Mouse (Mus musculus) kidney, embryonic 14.5 days (tissue): ENCODE data around the gene Map4k4. TPM values are rescaled to one million over a fixed set of nuclear protein-coding genes. Genes with fewer than 3 reads are reported as not detected.

Source experiments
- ATAC-seq: fragments of 200-750 bp; cut with Nextera tagmentation; 2 replicates; pipeline ENCODE4 v1.8.0; 2017; ENCODE audit warnings: moderate number of reproducible peaks, mild to moderate bottlenecking, moderate TSS enrichment, moderate library complexity; ENCODE audit not compliant: low FRiP score, low TSS enrichment
- H3K27ac ChIP-seq: fragments of 300-500 bp; sonication (generic); 2 replicates; pipeline ENCODE4 v1.5.1; 2014; ENCODE audit warnings: low read depth, mild to moderate bottlenecking, low read length, moderate library complexity, mixed read lengths
- H3K27me3 ChIP-seq: fragments of 300-500 bp; sonication (generic); 2 replicates; pipeline ENCODE4 v1.6.1; 2014; ENCODE audit warnings: mild to moderate bottlenecking, low read length; ENCODE audit not compliant: control insufficient read depth, insufficient read depth
- H3K36me3 ChIP-seq: fragments of 300-500 bp; sonication (generic); 2 replicates; pipeline ENCODE4 v1.6.1; 2014; ENCODE audit warnings: low read length, mixed read lengths; ENCODE audit not compliant: control insufficient read depth, insufficient read depth
- H3K4me1 ChIP-seq: fragments of 300-500 bp; sonication (generic); 2 replicates; pipeline ENCODE4 v1.6.1; 2014; ENCODE audit warnings: low read length, mixed read lengths; ENCODE audit not compliant: control insufficient read depth, insufficient read depth
- H3K4me2 ChIP-seq: fragments of 300-500 bp; sonication (generic); replicated peaks from 2 replicates; pipeline ENCODE4 v1.6.1; 2014; ENCODE audit warnings: low read depth, mild to moderate bottlenecking, low read length
- H3K4me3 ChIP-seq: fragments of 300-500 bp; sonication (generic); 2 replicates; pipeline ENCODE4 v1.5.1; 2014; ENCODE audit warnings: mild to moderate bottlenecking, low read length
- H3K9ac ChIP-seq: fragments of 300-500 bp; sonication (generic); 2 replicates; pipeline ENCODE4 v1.6.1; 2014; ENCODE audit warnings: low read depth, mild to moderate bottlenecking, low read length, moderate library complexity
- H3K9me3 ChIP-seq: fragments of 300-500 bp; sonication (generic); 2 replicates; pipeline ENCODE4 v1.6.1; 2016; ENCODE audit warnings: low read length; ENCODE audit not compliant: control insufficient read depth
- whole genome bisulfite sequencing: fragments of 180-500 bp; shearing (Covaris S2); extraction: QIAGEN DNeasy Blood & Tissue Kit; methylation state at CpG from one replicate; pipeline ENCODE4 v1.1.7; 2014; 5-methylcytosine and 5-hydroxymethylcytosine counted together
- polyA plus RNA-seq: library from polyadenylated mRNA; unstranded; fragments of >200 nt; fragmentation: Nextera tagmentation; extraction: Ambion mirVana; gene quantifications from 2 replicates; pipeline ENCODE4 v1.2.1, GENCODE M21; 2014

Map4k4 gene
- polyA plus RNA-seq, 1 experiment from 2014 or later = 48.2 TPM

DNA sequence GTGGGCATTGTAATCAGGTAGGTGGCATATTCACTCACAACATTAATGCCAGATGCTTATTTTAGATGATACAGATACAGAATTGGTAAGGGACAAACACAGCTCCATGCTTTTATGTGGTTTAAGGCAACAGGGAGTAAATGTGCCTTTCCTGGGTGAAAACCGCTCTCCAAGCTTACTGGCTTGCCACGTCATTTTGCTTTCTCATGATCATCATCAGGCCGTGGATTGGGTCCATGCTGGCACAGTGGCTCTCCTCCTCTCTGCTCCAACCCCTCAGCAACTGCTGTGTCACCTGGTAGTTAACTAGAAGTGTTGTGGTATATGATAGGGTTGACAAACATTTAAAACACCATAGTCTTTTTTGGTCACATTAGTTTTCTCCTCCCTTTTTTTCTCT, 21.3 kb downstream of the Map4k4 start:
- H3K27ac ChIP-seq = no peak overlapping the region
- WGBS = 83% methylated on average over 3 of the region's 3 CpGs

DNA sequence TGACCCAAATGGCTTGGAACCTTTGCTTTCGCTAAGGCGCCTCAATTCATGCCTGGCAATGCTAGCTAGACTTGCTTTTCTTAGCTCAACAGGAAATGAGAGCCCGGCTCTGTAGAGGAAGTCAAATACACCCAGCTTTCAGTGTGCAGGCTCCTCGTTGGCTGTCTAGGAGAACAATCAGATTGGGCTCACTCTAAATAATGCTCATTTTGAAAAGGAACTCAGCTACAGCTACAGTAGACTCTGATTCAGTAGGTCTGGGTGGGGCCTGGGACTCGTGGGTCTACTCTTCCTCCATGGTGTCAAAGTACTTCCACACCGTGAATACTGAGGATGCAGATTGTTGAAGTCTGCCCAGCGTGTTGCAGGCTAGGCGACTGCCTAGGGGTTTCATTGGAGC, 22.0 kb downstream of the Map4k4 start:
- Histone ChIP-seq H3K9ac (no peak overlapping the region), H3K27me3 (no peaks in the 10 kb centered on the region), H3K9me3 (no peaks in the 10 kb centered on the region), H3K4me1 (peaks cover 36% of the 10 kb centered on the region), H3K36me3 (peaks cover 16% of the 10 kb centered on the region; the same call in 1 of the 2 replicates), H3K4me2 (no peak overlapping the region), H3K27ac (peak overlapping the region; percentile 31; the same call in 1 of the 2 replicates), H3K4me3 (no peak overlapping the region)
- ATAC-seq = no peak
- WGBS = 48% methylated on average over 8 of the region's 8 CpGs

More for the DNA sequence above, 21.3 kb downstream of the Map4k4 start:
- peaks cover 16% of the 10 kb centered on the region; the same call in 1 of the 2 replicates for H3K36me3 ChIP-seq
- no peaks in the 10 kb centered on the region for H3K27me3 ChIP-seq
- no peaks in the 10 kb centered on the region for H3K9me3 ChIP-seq
- no peak overlapping the region for H3K9ac ChIP-seq
- H3K4me1 ChIP-seq = peaks cover 36% of the 10 kb centered on the region
- H3K4me3 ChIP-seq = no peak overlapping the region
- H3K4me2 ChIP-seq = no peak overlapping the region
- ATAC-seq = no peak

- WGBS = 33% methylated on average over 15 of the region's 15 CpGs
Observed at GRCm38 (mm10) chr1:39923395-39924337, 23.0 kb downstream of the Map4k4 start.

DNA sequence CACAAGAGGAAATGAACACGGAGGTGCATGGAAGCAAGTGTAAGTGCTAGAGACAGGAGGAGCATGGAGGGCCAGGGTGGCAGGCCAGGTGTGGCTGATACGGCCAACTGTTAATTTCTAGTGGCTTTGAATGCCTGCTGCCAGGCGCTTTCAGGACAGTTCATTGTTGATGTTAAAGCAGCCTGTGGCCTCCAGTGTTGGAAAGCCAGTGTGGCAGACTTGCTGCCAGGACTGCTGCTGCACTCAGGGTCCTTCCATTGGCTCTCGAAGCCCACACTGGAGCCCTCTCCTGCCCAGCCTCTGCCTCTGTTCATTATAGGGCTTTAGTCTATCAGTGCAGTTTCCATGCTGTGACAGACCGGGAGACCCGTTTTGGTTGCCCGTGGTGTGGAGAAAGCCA, 30.3 kb downstream of the Map4k4 start:
- no peaks in the 10 kb centered on the region for H3K9me3 ChIP-seq
- H3K4me1 ChIP-seq = peaks cover 50% of the 10 kb centered on the region
- WGBS = 65% methylated on average over 7 of the region's 7 CpGs
- no peak overlapping the region for H3K4me3 ChIP-seq
- no peak overlapping the region for H3K27ac ChIP-seq
- peaks cover 7% of the 10 kb centered on the region; the same call in 1 of the 2 replicates for H3K36me3 ChIP-seq
- no peak overlapping the region for H3K4me2 ChIP-seq
- ATAC-seq = no peak
- no peak overlapping the region for H3K9ac ChIP-seq
- no peaks in the 10 kb centered on the region for H3K27me3 ChIP-seq

More at GRCm38 (mm10) chr1:39923395-39924337, 23.0 kb downstream of the Map4k4 start:
- ATAC-seq = no peak
- H3K9ac ChIP-seq = no peak overlapping the region
- H3K4me1 ChIP-seq = peaks cover 34% of the 10 kb centered on the region
- H3K4me3 ChIP-seq = no peak overlapping the region
- no peak overlapping the region for H3K4me2 ChIP-seq
- peaks cover 16% of the 10 kb centered on the region; the same call in 1 of the 2 replicates for H3K36me3 ChIP-seq
- H3K27me3 ChIP-seq = no peaks in the 10 kb centered on the region
- H3K27ac ChIP-seq = peak overlapping the region; percentile 31; the same call in 1 of the 2 replicates
- H3K9me3 ChIP-seq = no peaks in the 10 kb centered on the region

DNA sequence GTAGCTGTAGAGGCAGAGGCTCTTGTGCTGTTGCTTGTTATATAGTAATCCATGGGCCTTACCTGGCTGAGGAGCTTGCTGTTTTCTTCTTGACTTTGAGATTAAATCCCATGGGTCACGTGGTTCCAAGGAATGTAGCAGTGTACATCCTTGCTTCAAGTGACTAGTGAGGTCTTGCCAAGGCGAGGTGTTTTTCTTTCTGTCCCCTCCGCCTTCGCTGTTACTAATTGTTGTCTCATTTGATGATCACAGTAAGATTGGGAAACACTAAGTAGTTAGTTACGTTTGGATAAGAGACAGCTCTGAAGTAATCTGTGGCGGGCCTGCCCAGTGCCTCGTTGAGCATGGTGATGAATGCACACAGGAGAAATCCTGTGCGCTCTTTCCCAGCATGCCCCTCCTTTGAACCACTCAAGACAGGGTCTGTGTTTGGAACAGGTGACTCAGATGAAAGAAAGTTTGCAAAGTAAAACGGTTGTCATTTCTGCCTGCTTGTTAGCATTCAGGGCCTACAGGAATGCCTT, 31.6 kb downstream of the Map4k4 start:
- Histone ChIP-seq H3K4me1 (peaks cover 43% of the 10 kb centered on the region), H3K36me3 (0 out of 2 replicates have a peak, but pooled peaks cover 3% of the 10 kb centered on the region), H3K9me3 (no peaks in the 10 kb centered on the region), H3K4me2 (no peak overlapping the region), H3K27me3 (no peaks in the 10 kb centered on the region), H3K4me3 (no peak overlapping the region), H3K9ac (no peak overlapping the region), H3K27ac (no peak overlapping the region)
- WGBS = 60% methylated on average over 9 of the region's 9 CpGs
- ATAC-seq = no peak

DNA sequence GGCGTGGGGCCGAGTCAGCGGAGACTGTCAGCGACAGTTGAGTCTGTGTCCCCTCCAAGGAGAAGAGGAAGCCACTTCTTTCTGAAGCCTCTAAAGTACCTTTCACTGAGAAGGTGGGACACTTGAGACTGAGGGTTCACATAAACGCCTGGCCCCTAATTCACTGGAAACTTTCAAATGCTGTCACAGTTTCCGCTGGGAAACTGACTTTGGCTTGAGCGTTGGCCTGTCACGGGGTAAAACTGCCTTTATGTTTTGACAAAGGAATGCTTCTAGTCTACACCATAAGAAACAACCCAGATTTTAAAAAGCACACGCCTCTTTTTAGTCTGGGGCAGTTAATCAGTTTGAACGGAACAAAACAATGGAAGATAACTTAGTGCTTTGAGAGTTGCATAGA, 32.2 kb downstream of the Map4k4 start:
- no peaks in the 10 kb centered on the region for H3K9me3 ChIP-seq
- H3K36me3 ChIP-seq = 0 out of 2 replicates have a peak, but pooled peaks cover 3% of the 10 kb centered on the region
- no peak overlapping the region for H3K4me3 ChIP-seq
- no peak for ATAC-seq
- no peaks in the 10 kb centered on the region for H3K27me3 ChIP-seq
- no peak overlapping the region for H3K27ac ChIP-seq
- WGBS = 64% methylated on average over 10 of the region's 10 CpGs
- H3K9ac ChIP-seq = no peak overlapping the region
- H3K4me1 ChIP-seq = peaks cover 40% of the 10 kb centered on the region
- no peak overlapping the region for H3K4me2 ChIP-seq

- Histone ChIP-seq H3K36me3 (0 out of 2 replicates have a peak, but pooled peaks cover 3% of the 10 kb centered on the region), H3K9ac (no peak overlapping the region), H3K4me3 (no peak overlapping the region), H3K9me3 (no peaks in the 10 kb centered on the region), H3K27me3 (no peaks in the 10 kb centered on the region), H3K27ac (no peak overlapping the region), H3K4me1 (peaks cover 36% of the 10 kb centered on the region), H3K4me2 (no peak overlapping the region)
- ATAC-seq = no peak
- WGBS = 22% methylated on average over 8 of the region's 8 CpGs
Observed at GRCm38 (mm10) chr1:39934954-39935353, 34.2 kb downstream of the Map4k4 start.

- Histone ChIP-seq H3K4me3 (peak overlapping the region; percentile 38), H3K4me2 (peak overlapping the region; percentile 55), H3K27ac (no peak overlapping the region), H3K36me3 (0 out of 2 replicates have a peak, but pooled peaks cover 3% of the 10 kb centered on the region), H3K9ac (no peak overlapping the region), H3K27me3 (no peaks in the 10 kb centered on the region), H3K9me3 (no peaks in the 10 kb centered on the region), H3K4me1 (peaks cover 29% of the 10 kb centered on the region)
- ATAC-seq = no peak
- 1% methylated on average over 10 of the region's 10 CpGs for WGBS
Observed at GRCm38 (mm10) chr1:39935616-39936015, 34.9 kb downstream of the Map4k4 start.
